Mouse (Mus musculus) small intestine, adult 10 weeks (tissue): Measurements from ENCODE around the gene Olfr1002. TPM values are rescaled to one million over a fixed set of nuclear protein-coding genes. Genes with fewer than 3 reads are reported as not detected.

Experiments
- polyA plus RNA-seq: library from polyadenylated mRNA; stranded (reverse); fragments of 350-450 nt; fragmentation: Illumina TruSeq; extraction: RNeasy Lipid Tissue Mini Kit (QIAGEN cat#74804); gene quantifications from one replicate; pipeline ENCODE4 v1.2.3, GENCODE M21; 2014; ENCODE audit warnings: low replicate concordance

The Olfr1002 gene
- not detected for polyA plus RNA-seq

GRCm38 (mm10) chr2:85650604-85651003, at the start of gene Olfr1002:
TSS of gene Olfr1002 (minus strand) at chr2:85650704.

GRCm38 (mm10) chr2:85689131-85689530, 38.6 kb upstream of the Olfr1002 start, which contains the start of gene Olfr1008:
TSS of gene Olfr1008 (plus strand) at chr2:85689431.

GRCm38 (mm10) chr2:85678667-85679066, 28.2 kb upstream of the Olfr1002 start, which contains the start of gene Olfr1006:
TSS of gene Olfr1006 (minus strand) at chr2:85678767.

GRCm38 (mm10) chr2:85664355-85664754, 13.9 kb upstream of the Olfr1002 start, which contains the start of gene Olfr154:
TSS of gene Olfr154 (minus strand) at chr2:85664455.

GRCm38 (mm10) chr2:85611803-85612202, 38.7 kb downstream of the Olfr1002 start, which contains the start of gene Olfr1000:
TSS of gene Olfr1000 (minus strand) at chr2:85611903.

Other genes with a start within 250 kb of the Olfr1002 start
- not detected for gene Olfr992, start 241.2 kb downstream of the Olfr1002 start, polyA plus RNA-seq
- gene Olfr993, start 235.8 kb downstream of the Olfr1002 start, polyA plus RNA-seq: not detected
- gene Olfr994, start 214.3 kb downstream of the Olfr1002 start, polyA plus RNA-seq: not detected
- gene Olfr995, start 207.1 kb downstream of the Olfr1002 start, polyA plus RNA-seq: not detected
- gene 4833423E24Rik, start 131.7 kb downstream of the Olfr1002 start, polyA plus RNA-seq: 0.22 TPM
- not detected for gene Olfr996, start 71.5 kb downstream of the Olfr1002 start, polyA plus RNA-seq
- not detected for gene Olfr998, start 61.8 kb downstream of the Olfr1002 start, polyA plus RNA-seq
- not detected for gene Olfr1000, start 38.8 kb downstream of the Olfr1002 start, polyA plus RNA-seq
- gene Olfr154, start 13.8 kb upstream of the Olfr1002 start, polyA plus RNA-seq: not detected
- not detected for gene Olfr1006, start 28.1 kb upstream of the Olfr1002 start, polyA plus RNA-seq
- not detected for gene Olfr1008, start 38.7 kb upstream of the Olfr1002 start, polyA plus RNA-seq
- not detected for gene Olfr1009, start 64.7 kb upstream of the Olfr1002 start, polyA plus RNA-seq
- not detected for gene Olfr1012, start 112.1 kb upstream of the Olfr1002 start, polyA plus RNA-seq
- gene Olfr1013, start 116.4 kb upstream of the Olfr1002 start, polyA plus RNA-seq: not detected
- not detected for gene Olfr1014, start 122.0 kb upstream of the Olfr1002 start, polyA plus RNA-seq
- not detected for gene Olfr1015, start 131.3 kb upstream of the Olfr1002 start, polyA plus RNA-seq
- gene Olfr1016, start 151.8 kb upstream of the Olfr1002 start, polyA plus RNA-seq: not detected
- not detected for gene Olfr1018, start 167.8 kb upstream of the Olfr1002 start, polyA plus RNA-seq
- gene Olfr1019, start 194.8 kb upstream of the Olfr1002 start, polyA plus RNA-seq: not detected
- gene Olfr1020, start 196.3 kb upstream of the Olfr1002 start, polyA plus RNA-seq: not detected
- not detected for gene Olfr1022, start 217.9 kb upstream of the Olfr1002 start, polyA plus RNA-seq
- gene Olfr1023, start 234.9 kb upstream of the Olfr1002 start, polyA plus RNA-seq: not detected